In genomic region chr12:106822311-106822710, GRCm38 (mm10) we compare ENCODE assay signal across 31 mouse cellular contexts.
A peak's percentile ranks its signal among the peaks of the same experiment; 100 is the strongest.
DNase-seq lines count a peak whose midpoint lies in the region; ATAC-seq lines count a peak whose summit lies in the region.
"Had no signal": no experiment of that assay in that cellular context is flagged by ENCODE, and none has a peak within 500 bp of the region (broad histone marks: within the 10 kb centered on the region; RNA-seq: fewer than 3 reads in every experiment).

No protein-coding gene starts in this region.

- no peak overlapping the region for H3K4me2 ChIP-seq in embryonic facial prominence, embryonic 14.5 days (ENCODE audit: low read depth, low read length)
- H3K4me2 ChIP-seq in liver, embryonic 11.5 days, result no peak overlapping the region
- H3K4me2 ChIP-seq: embryonic facial prominence, embryonic 12.5 days; heart, embryonic 13.5 days; hindbrain, embryonic 15.5 days; limb, embryonic 15.5 days; stomach, embryonic 15.5 days had no signal

- ATAC-seq in megakaryocyte, adult 5-6 weeks (ENCODE audit: poor library complexity, severe bottlenecking), result no peak
- no peak; the same call in 1 of the 2 replicates for ATAC-seq in embryonic facial prominence, embryonic 14.5 days (ENCODE audit: low read depth)
- no peak for ATAC-seq in liver, embryonic 11.5 days (replicated peaks; ENCODE audit: low FRiP score)
- ATAC-seq: forebrain, postnatal 0 days; inflammation-experienced regulatory T-cells, adult 6 months; midbrain, embryonic 16.5 days had no signal

- H3K9ac ChIP-seq in embryonic facial prominence, embryonic 14.5 days (ENCODE audit: low read depth, low read length), result no peak overlapping the region
- H3K9ac ChIP-seq in liver, embryonic 11.5 days (ENCODE audit: low read depth, low read length), result no peak overlapping the region
- H3K9ac ChIP-seq: embryonic facial prominence, embryonic 12.5 days; forebrain, postnatal 0 days; heart, embryonic 13.5 days; hindbrain, embryonic 15.5 days; limb, embryonic 15.5 days; liver, embryonic 14.5 days; stomach, embryonic 15.5 days had no signal

- H3K36me3 ChIP-seq in megakaryocyte, embryonic 14.5 days (replicated peaks; ENCODE audit: low read length), result no peaks in the 10 kb centered on the region
- no peaks in the 10 kb centered on the region for H3K36me3 ChIP-seq in embryonic facial prominence, embryonic 14.5 days (ENCODE audit: control insufficient read depth, insufficient read depth, low read length)
- H3K36me3 ChIP-seq in liver, embryonic 11.5 days (ENCODE audit: control insufficient read depth, insufficient read depth, low read length), result no peaks in the 10 kb centered on the region
- H3K36me3 ChIP-seq: embryonic facial prominence, embryonic 12.5 days; heart, embryonic 13.5 days; hindbrain, embryonic 15.5 days; limb, embryonic 10.5 days; limb, embryonic 15.5 days; midbrain, embryonic 10.5 days; stomach, embryonic 15.5 days had no signal

- peak; percentile 41 for DNase-seq in embryonic facial prominence, embryonic 14.5 days (ENCODE audit: low spot score)
- peak; percentile 77 for DNase-seq in layer of hippocampus, adult 9-11 months
- no peak for DNase-seq in urinary bladder, adult 2 months (ENCODE audit: low spot score)
- no peak for DNase-seq in cerebellum, adult 9-10 months
- no peak for DNase-seq in liver, embryonic 11.5 days (ENCODE audit: low spot score)
- DNase-seq: adrenal gland, adult 2 months; adrenal gland, postnatal 36 days; cerebellum, adult 2 months; cerebellum, postnatal 36 days; forebrain, postnatal 0 days; heart, postnatal 10 days; kidney, adult 11 months; kidney, postnatal 14 days; lung, adult 2 months; lung, postnatal 10 days; right cerebral cortex, adult 18-20 months; thymus, postnatal 14 days had no signal

- peaks cover 66% of the 10 kb centered on the region for H3K9me3 ChIP-seq in megakaryocyte, embryonic 14.5 days
- H3K9me3 ChIP-seq in embryonic facial prominence, embryonic 14.5 days (ENCODE audit: control insufficient read depth, low read length), result peaks cover 4% of the 10 kb centered on the region; the same call in 1 of the 2 replicates
- H3K9me3 ChIP-seq in liver, embryonic 11.5 days (ENCODE audit: control insufficient read depth, low read length), result no peaks in the 10 kb centered on the region
- H3K9me3 ChIP-seq: embryonic facial prominence, embryonic 12.5 days; heart, embryonic 13.5 days; hindbrain, embryonic 15.5 days; limb, embryonic 10.5 days; limb, embryonic 15.5 days; midbrain, embryonic 10.5 days; stomach, embryonic 15.5 days had no signal

- H3K27me3 ChIP-seq in megakaryocyte, embryonic 14.5 days (replicated peaks), result no peaks in the 10 kb centered on the region
- no peaks in the 10 kb centered on the region for H3K27me3 ChIP-seq in embryonic facial prominence, embryonic 14.5 days (replicated peaks; ENCODE audit: control insufficient read depth, insufficient read depth, low read length)
- no peaks in the 10 kb centered on the region; the same call in 1 of the 2 replicates for H3K27me3 ChIP-seq in liver, embryonic 11.5 days (replicated peaks; ENCODE audit: control insufficient read depth, insufficient read depth, low read length)
- H3K27me3 ChIP-seq: embryonic facial prominence, embryonic 12.5 days; heart, embryonic 13.5 days; hindbrain, embryonic 15.5 days; limb, embryonic 15.5 days; stomach, embryonic 15.5 days had no signal

- no peaks in the 10 kb centered on the region for H3K4me1 ChIP-seq in megakaryocyte, embryonic 14.5 days
- H3K4me1 ChIP-seq in embryonic facial prominence, embryonic 14.5 days (ENCODE audit: control insufficient read depth, insufficient read depth, low read length), result no peaks in the 10 kb centered on the region
- H3K4me1 ChIP-seq in liver, embryonic 11.5 days (replicated peaks; ENCODE audit: control insufficient read depth, insufficient read depth, low read length), result no peaks in the 10 kb centered on the region
- H3K4me1 ChIP-seq: heart, embryonic 13.5 days; hindbrain, embryonic 15.5 days; limb, embryonic 15.5 days; stomach, embryonic 15.5 days had no signal

- peak overlapping the region; percentile 39 for H3K4me3 ChIP-seq in megakaryocyte, embryonic 14.5 days (replicated peaks)
- no peak overlapping the region for H3K4me3 ChIP-seq in embryonic facial prominence, embryonic 14.5 days (ENCODE audit: low read depth, low read length)
- no peak overlapping the region for H3K4me3 ChIP-seq in liver, embryonic 11.5 days (ENCODE audit: low read depth, low read length)
- H3K4me3 ChIP-seq: embryonic facial prominence, embryonic 12.5 days; erythroblast, embryonic 14.5 days; heart, embryonic 13.5 days; hindbrain, embryonic 15.5 days; limb, embryonic 10.5 days; limb, embryonic 15.5 days; midbrain, embryonic 10.5 days; stomach, embryonic 15.5 days had no signal

- no peak overlapping the region for H3K27ac ChIP-seq in embryonic facial prominence, embryonic 14.5 days (replicated peaks; ENCODE audit: low read depth, low read length)
- no peak overlapping the region for H3K27ac ChIP-seq in liver, embryonic 11.5 days (ENCODE audit: low read depth, low read length)
- H3K27ac ChIP-seq: embryonic facial prominence, embryonic 12.5 days; heart, embryonic 13.5 days; hindbrain, embryonic 15.5 days; limb, embryonic 10.5 days; limb, embryonic 15.5 days; liver, embryonic 14.5 days; macrophage; midbrain, embryonic 10.5 days; stomach, embryonic 15.5 days had no signal

- 74% methylated on average over 4 of the region's 4 CpGs for WGBS in embryonic facial prominence, embryonic 14.5 days
- 66% methylated on average over 4 of the region's 4 CpGs for whole genome bisulfite sequencing in liver, embryonic 11.5 days

Comparison
In these comparisons a context has a peak if more than half of its experiments do, and no peak if none do; other contexts are left out.
1. DNase-seq: peak in embryonic facial prominence, embryonic 14.5 days (single experiment) and layer of hippocampus, adult 9-11 months (single experiment); none in urinary bladder, adult 2 months (single experiment), cerebellum, adult 9-10 months (single experiment) and liver, embryonic 11.5 days (single experiment).